Mouse (Mus musculus) thymus, postnatal 4 days (tissue): ENCODE measurements at regions not wholly inside any gene's neighbourhood (a gene's known extent, or its start where the extent isn't known, plus 50 kb on each side); places are given as distances from the start of the nearest gene placed in this dataset.

Source experiments
- DNase-seq: peaks from one replicate; pipeline ENCODE4 v3.0.0; 2021

- DNase-seq, result no peak
Observed at GRCm38 (mm10) chr12:71747386-71747785, 83.5 kb upstream of the Daam1 start.

GRCm38 (mm10) chr12:71747831-71748368, 83.0 kb upstream of the Daam1 start:
- no peak for DNase-seq

GRCm38 (mm10) chr12:71748731-71749130, 82.1 kb upstream of the Daam1 start:
- DNase-seq, result no peak

- DNase-seq, result no peak
Observed at GRCm38 (mm10) chr12:71749668-71750067, 81.2 kb upstream of the Daam1 start.

GRCm38 (mm10) chr12:71752741-71753260, 78.1 kb upstream of the Daam1 start:
- no peak for DNase-seq

GRCm38 (mm10) chr12:71753276-71753675, 77.6 kb upstream of the Daam1 start:
- DNase-seq, result no peak

GRCm38 (mm10) chr12:71763194-71763593, 67.7 kb upstream of the Daam1 start:
- no peak for DNase-seq

- DNase-seq, result no peak
Observed at GRCm38 (mm10) chr12:71766086-71766485, 64.8 kb upstream of the Daam1 start.

- no peak for DNase-seq
Observed at GRCm38 (mm10) chr12:71766636-71767035, 64.2 kb upstream of the Daam1 start.

- no peak for DNase-seq
Observed at GRCm38 (mm10) chr12:71767896-71768295, 63.0 kb upstream of the Daam1 start.

- peak; percentile 86 for DNase-seq
Observed at GRCm38 (mm10) chr12:71768471-71768870, 62.4 kb upstream of the Daam1 start.

- no peak for DNase-seq
Observed at GRCm38 (mm10) chr12:71768890-71769289, 62.0 kb upstream of the Daam1 start.

GRCm38 (mm10) chr12:71769302-71769701, 61.6 kb upstream of the Daam1 start:
- DNase-seq, result no peak

GRCm38 (mm10) chr12:71773891-71774290, 57.0 kb upstream of the Daam1 start:
- no peak for DNase-seq

GRCm38 (mm10) chr12:71775126-71775525, 55.8 kb upstream of the Daam1 start:
- DNase-seq, result no peak

GRCm38 (mm10) chr12:71778137-71778536, 52.7 kb upstream of the Daam1 start:
- DNase-seq, result no peak

- DNase-seq, result no peak
Observed at GRCm38 (mm10) chr12:71778948-71779347, 51.9 kb upstream of the Daam1 start.

GRCm38 (mm10) chr12:71779418-71779817, 51.5 kb upstream of the Daam1 start:
- DNase-seq, result no peak
